Mouse (Mus musculus) T-cell, adult 2 months (primary cell): ENCODE measurements around the gene H2afy2.

ENCODE experiments used
- DNase-seq: peaks from one replicate; pipeline ENCODE4 v3.0.0; 2022; ENCODE audit warnings: low spot score

H2afy2 gene

GRCm38 (mm10) chr10:61782799-61783611 is 942 bp downstream of the H2afy2 start:
- no peak for DNase-seq

DNA sequence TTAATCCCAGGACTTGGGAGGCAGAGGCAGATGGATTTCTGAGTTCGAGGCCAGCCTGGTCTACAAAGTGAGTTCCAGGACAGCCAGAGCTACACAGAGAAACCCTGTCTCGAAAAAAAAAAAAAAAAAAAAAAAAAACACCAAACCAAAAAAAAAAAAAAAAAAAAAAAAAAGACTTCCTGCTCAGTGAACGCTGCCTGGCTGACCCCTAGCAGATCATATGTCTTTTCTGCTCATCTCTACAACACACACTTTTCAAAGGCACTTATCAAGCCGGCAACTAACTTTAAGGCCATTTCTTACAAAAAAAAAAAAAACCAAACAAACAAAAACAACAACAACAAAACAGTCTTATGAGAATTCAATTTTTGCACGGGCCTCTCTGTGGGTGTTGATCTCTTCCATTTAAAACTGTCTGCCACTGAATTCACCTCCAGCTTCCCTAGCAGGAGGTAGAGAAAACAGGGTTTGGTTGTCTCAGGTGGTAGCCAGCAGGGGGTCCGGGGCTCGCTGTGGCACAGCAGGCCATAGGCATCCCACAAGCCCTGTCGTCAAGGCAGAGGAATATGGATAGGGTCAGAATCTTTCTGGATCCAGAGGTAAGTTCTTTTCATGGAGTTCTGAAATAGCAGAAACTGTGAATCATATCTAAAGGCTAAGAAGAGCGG is 2.4 kb downstream of the H2afy2 start:
- no peak for DNase-seq

- DNase-seq: no peak
Observed at GRCm38 (mm10) chr10:61766806-61767205, 17.1 kb downstream of the H2afy2 start.

DNA sequence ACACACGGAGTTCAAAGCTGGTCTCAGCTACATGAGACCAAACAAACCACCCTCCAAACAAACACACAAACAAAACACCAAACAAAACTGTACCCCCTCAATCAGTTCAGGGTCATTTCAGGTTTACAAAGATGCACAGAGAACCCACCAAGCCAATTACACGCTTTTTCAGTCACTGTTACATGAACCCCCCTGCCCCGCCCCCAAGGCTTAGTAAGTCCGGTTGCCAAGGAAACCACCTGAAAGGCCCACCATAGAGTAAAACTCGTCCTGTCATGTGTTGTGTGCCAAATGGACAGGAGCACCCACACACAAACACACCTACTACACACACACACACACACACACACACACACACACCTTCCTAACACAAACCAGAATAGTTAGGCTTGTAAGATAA is 18.4 kb downstream of the H2afy2 start:
- DNase-seq: no peak

DNA sequence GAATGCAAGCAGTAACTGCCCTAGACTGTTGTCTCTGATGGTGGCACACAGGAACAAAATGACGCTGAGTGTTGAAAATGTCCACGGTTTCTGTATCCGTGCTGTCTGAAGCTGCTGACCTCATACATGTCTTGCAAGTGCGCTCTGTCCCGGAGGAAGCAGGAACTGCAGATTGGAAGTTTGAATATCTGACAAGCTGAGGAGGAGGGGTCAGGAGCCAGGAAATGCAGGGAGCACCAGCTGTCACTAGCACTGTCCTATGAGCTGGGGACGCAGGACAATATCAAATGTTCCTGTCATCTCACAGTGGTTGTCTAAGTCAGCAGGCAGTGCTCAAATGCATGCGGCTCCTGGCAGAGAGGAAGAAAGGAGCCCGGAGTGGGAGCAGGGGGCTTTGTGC is 19.3 kb downstream of the H2afy2 start:
- DNase-seq: no peak

DNA sequence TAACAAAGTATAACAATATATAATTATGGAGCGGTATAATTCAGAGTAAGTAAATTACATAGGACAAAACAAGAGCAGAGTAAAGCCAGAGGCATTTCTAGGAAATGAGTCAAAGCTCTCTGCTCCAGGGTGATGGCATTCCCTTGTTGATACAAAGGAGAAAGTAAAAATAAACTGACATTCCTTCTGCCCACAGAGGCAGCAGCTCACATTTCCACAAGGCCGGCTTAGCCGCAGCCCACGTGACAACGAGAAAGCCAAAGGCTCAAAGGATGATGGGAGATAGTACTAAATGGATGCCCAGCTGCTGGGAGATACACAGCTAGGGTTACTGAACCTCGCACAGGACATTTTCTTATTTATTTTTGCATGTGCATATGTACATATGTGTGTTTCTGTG is 24.1 kb downstream of the H2afy2 start:
- DNase-seq: no peak

DNA sequence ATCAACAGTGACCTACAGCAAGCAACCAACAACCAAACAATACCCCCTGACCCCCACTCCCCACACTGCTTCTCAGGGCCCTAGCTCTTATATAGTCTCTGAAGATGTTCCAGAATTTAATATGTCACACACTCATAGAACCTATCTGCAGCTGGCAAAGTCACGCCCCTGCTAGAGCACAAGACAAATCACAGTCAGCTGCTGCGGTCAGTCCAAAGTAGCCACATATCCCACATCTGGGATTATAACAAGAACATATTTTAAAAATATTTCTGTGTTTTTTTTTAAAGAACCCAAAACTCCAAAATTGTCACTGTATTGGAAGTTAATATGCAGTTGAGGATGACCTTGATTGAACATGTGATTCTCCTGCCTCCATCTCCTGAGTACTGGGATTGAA is 25.0 kb downstream of the H2afy2 start:
- DNase-seq: no peak

GRCm38 (mm10) chr10:61757022-61757421 is 26.9 kb downstream of the H2afy2 start:
- no peak for DNase-seq

GRCm38 (mm10) chr10:61753071-61753470 is 30.9 kb downstream of the H2afy2 start:
- DNase-seq: no peak

GRCm38 (mm10) chr10:61751534-61752219 is 32.3 kb downstream of the H2afy2 start:
- DNase-seq: no peak

DNA sequence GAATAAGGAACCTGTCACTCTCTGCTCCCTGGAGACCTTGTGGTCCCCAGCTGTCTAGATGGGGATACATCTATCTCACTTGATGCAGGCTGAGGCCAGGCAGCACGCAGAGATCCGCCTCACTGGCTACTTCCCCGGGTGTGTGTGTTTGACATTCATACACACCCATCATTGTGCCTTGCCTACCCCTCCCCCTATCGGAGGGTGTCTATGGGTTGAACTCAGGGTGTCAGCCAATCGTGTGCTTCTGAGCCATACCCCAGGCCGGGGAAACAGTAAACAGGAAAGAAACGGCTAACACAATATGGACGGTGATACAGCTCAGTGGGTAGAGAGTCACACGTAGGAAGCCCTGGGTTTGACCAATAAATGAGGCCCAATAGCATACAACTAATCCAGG is 33.9 kb downstream of the H2afy2 start:
- DNase-seq: no peak

DNA sequence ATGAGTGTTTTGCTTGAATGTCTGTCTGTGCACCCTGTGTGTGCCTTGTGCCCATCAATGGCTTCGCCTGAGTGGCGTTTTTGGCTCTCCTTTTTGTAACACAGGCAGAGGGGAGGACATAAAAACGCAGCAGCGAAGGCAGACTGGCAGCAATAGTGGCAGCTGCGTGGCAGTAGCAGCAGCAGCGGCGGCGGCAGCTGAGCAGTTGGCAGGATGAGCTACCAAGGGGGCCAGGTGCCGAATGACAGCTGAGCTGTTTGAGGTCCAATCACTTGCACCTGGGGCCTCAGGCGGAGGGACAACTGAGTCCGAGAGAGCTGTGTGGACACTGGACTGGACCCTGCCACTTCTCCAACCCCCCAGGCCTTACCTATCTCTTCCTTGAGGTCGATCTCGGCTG is 36.6 kb downstream of the H2afy2 start:
- DNase-seq: no peak

DNA sequence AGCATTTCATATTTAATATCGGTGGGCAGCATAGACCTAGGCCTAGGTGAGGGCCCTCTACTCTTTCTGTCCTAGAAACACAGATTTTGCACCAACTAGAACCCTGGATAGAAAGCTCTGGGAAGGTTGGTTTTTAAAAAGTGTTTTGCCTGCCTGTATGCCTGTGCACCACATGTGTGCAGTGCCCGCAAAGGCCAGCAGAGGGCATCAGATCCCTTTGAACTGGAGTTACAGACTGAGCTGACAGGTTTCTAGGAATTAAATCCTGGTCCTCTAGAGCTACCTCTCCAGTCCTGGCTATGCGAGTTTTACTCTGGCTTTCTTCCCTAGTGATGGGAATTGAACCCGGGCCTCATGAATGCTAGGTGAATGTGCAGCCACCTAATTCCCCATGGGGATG is 38.8 kb downstream of the H2afy2 start:
- DNase-seq: no peak

DNA sequence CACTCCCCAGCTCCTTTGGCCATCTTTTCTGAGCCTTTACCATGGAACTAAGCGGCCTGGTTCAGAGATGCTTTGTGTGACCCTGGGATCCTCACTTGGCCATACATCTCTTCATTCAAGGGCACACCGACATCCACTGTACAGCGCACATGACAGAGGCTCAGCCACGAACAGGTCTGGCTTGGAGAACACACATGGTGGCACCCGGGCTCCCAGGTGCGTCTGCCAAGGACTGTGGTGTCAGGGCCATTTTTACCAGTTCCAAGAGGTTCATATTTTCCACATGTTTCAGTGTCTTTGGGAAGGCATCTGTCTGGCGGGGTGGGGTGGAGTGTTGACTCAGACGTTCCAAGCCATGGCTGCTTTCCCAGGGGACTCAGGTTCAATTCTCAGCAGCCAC is 41.6 kb downstream of the H2afy2 start:
- DNase-seq: no peak

- no peak for DNase-seq
Observed at GRCm38 (mm10) chr10:61741873-61742272, 42.1 kb downstream of the H2afy2 start.

DNA sequence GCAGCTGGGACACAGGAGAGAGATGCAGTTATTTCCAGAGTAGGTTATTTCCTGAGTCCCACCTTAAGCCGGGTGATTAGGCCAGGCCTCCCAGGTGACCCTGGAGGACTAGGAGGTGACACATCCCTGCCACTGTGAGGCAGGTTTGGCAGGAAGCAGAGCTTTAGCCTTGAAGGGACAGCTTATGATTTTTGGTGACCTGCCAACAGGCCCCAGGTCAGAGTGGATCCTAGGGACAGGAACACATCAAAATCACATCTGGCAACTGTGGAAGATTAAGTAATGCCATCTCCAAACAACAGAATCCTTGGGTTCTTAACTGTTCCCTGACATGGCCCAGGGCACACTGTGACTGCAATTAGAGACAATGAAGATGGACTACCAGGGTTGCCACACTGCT is 42.6 kb downstream of the H2afy2 start:
- no peak for DNase-seq

GRCm38 (mm10) chr10:61738126-61738525 is 45.8 kb downstream of the H2afy2 start:
- DNase-seq: no peak

GRCm38 (mm10) chr10:61737537-61737936 is 46.4 kb downstream of the H2afy2 start:
- no peak for DNase-seq

DNA sequence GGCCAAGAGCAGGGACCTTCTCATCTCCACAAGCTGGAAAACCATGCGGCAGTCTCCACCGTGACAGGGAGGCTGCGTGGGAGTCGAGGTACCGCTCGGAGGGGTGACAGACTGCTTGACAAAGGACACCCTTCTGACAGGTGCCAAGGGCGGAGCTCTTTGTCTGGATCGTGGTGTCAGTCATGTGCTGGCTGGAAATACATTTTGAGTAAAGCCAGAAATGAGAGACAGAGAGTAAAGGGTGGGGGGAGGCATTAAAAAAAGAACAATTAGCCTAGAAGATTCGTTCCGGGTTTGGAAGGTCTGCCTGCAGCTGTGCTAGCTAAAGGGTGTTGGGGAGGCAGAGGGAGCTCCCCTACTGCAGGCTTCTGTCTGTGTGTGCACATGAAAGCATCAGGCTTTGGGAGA is 47.3 kb downstream of the H2afy2 start:
- DNase-seq: no peak

DNA sequence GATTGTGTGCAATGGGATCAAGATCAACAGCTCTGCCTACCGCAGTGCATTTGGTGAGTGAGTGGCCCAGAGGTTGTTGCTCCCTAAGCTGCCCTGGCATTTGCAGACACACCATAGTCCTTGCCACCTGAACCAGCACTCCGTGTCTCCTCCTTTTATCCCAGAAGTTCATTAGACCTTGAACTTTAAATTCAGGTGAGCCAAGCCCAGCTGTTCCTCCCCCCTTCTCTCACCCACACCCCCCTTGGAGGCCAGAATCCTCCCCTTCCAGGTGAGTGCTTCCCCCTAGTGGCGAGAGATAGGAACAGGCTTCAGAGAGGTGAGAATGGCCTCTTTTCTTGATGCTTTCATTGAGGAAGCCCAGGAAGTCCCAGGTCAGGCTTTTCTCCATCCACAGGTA is 49.6 kb downstream of the H2afy2 start:
- no peak for DNase-seq

DNA sequence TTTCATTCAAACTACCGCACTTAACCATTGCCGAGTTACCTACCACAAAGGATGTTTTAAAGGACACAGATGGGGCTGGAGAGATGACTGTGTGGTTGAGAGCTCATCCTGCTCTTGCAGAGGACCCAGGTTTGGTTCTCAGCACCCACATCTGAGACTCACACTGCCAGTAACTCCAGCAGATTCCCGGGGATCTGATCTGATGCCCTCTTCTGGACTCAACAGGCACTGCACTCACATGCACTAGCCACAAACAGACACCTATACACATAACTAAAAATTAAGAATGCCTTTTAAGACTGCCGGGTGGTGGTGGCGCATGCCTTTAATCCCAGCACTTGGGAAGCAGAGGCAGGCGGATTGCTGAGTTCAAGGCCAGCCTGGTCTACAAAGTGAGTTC is 53.8 kb downstream of the H2afy2 start:
- no peak for DNase-seq

- DNase-seq: no peak
Observed at GRCm38 (mm10) chr10:61729181-61729580, 54.8 kb downstream of the H2afy2 start.

DNA sequence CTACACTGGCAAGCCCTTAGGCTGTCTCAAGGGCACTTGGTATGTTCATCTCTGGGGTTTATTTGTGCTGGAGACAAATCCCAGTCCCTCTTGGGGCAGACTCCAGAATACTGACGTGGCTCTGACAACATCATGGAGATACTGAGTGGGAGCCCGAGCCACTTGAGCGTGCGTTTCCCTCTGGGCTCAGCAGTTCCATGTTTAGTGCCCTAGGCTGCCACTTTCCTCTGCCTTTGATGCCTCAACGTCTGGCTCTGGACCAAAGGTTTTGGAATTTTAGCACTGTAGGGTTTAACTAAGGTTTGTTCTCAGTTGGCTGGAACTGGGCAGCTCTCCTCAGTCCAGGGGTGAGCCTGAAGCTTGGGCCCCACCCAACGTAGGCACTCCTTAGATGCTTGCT is 60.7 kb downstream of the H2afy2 start:
- no peak for DNase-seq
